13 mouse cellular contexts compared by ENCODE assay signal in genomic region chr1:40180861-40181260, GRCm38 (mm10). TPM values are rescaled to one million over a fixed set of nuclear protein-coding genes. Genes with fewer than 3 reads are reported as not detected.
DNase-seq lines count a peak whose midpoint lies in the region; ATAC-seq and TF ChIP-seq lines count a peak whose summit lies in the region.
"Had no signal": no experiment of that assay in that cellular context is flagged by ENCODE, and none has a peak within 500 bp of the region (broad histone marks: within the 10 kb centered on the region; RNA-seq: fewer than 3 reads in every experiment).

No protein-coding gene starts in this region.

- H3K9ac ChIP-seq in lung, postnatal 0 days (replicated peaks; ENCODE audit: low read depth) = no peak overlapping the region
- H3K9ac ChIP-seq: kidney, embryonic 15.5 days had no signal

- no peak for TF ChIP-seq CTCF in lung, postnatal 0 days (IDR thresholded peaks at IDR 0.05)

- no peak for ATAC-seq in lung, postnatal 0 days
- no peak for ATAC-seq in megakaryocyte-erythroid progenitor cell, adult 5-6 weeks (replicated peaks; ENCODE audit: low FRiP score, low TSS enrichment, poor library complexity, severe bottlenecking)

- no peak for TF ChIP-seq EP300 in lung, postnatal 0 days (IDR thresholded peaks at IDR 0.05)

- no peak overlapping the region for H3K4me3 ChIP-seq in lung, postnatal 0 days (ENCODE audit: low read depth, low read length)
- H3K4me3 ChIP-seq: forebrain, embryonic 10.5 days; kidney, embryonic 15.5 days; left cerebral cortex, adult 2 months; myocyte had no signal

- no peak overlapping the region for H3K27ac ChIP-seq in lung, postnatal 0 days (ENCODE audit: low read length)
- H3K27ac ChIP-seq: forebrain, embryonic 10.5 days; kidney, embryonic 15.5 days; left cerebral cortex, adult 2 months had no signal

- 61% methylated on average over 2 of the region's 2 CpGs for WGBS in lung, postnatal 0 days

- H3K9me3 ChIP-seq in lung, postnatal 0 days (ENCODE audit: low read length) = no peaks in the 10 kb centered on the region
- H3K9me3 ChIP-seq: forebrain, embryonic 10.5 days; kidney, embryonic 15.5 days had no signal

- no peaks in the 10 kb centered on the region for H3K27me3 ChIP-seq in lung, postnatal 0 days (replicated peaks; ENCODE audit: insufficient read depth, low read length)
- H3K27me3 ChIP-seq: kidney, embryonic 15.5 days had no signal

- no peaks in the 10 kb centered on the region for H3K4me1 ChIP-seq in lung, postnatal 0 days (ENCODE audit: insufficient read depth, low read depth, low read length)
- H3K4me1 ChIP-seq: forebrain, embryonic 10.5 days had no signal

- no peaks in the 10 kb centered on the region for H3K36me3 ChIP-seq in lung, postnatal 0 days (ENCODE audit: insufficient read depth, low read length)
- H3K36me3 ChIP-seq: forebrain, embryonic 10.5 days; kidney, embryonic 15.5 days had no signal

- peak; percentile 36 to 45 for DNase-seq in layer of hippocampus, postnatal 10 days (ENCODE audit: low spot score in 2 of 2)
- DNase-seq in layer of hippocampus, adult 9-11 months = no peak
- DNase-seq in adrenal gland, postnatal 25 days = peak; percentile 13
- DNase-seq in gastrocnemius, adult 18-20 months (ENCODE audit: low spot score) = peak; percentile 57
- DNase-seq in lung, postnatal 0 days (ENCODE audit: low spot score) = peak; percentile 20
- no peak for DNase-seq in testis, postnatal 14 days (ENCODE audit: low spot score)
- DNase-seq: right cerebral cortex, postnatal 14 days; thymus, postnatal 25 days had no signal

- no peak overlapping the region for H3K4me2 ChIP-seq in lung, postnatal 0 days (replicated peaks; ENCODE audit: low read depth, low read length)
- H3K4me2 ChIP-seq: kidney, embryonic 15.5 days had no signal

RNA-seq across cellular contexts. Expression of gene Il1r1, which starts 44.0 kb away (rescaled TPM):
- 1 to 10 TPM; 3.3 to 3.4 TPM for total RNA-seq in layer of hippocampus, postnatal 10 days (2021)
- total RNA-seq in adrenal gland, postnatal 25 days (2021) = 3.4 and 3.6 TPM in 2 replicates
- total RNA-seq in gastrocnemius, adult 18-20 months (2021) = 1 to 10 TPM; 2.7 to 3.4 TPM
- 13.5 and 14.1 TPM in 2 replicates for polyA plus RNA-seq in lung, postnatal 0 days (2015; fragmentation: Nextera tagmentation; extraction: Ambion mirVana)
- 0.49 and 2.7 TPM in 2 replicates for total RNA-seq in megakaryocyte-erythroid progenitor cell, adult 5-6 weeks (2014; fragmentation: Nextera tagmentation)
- total RNA-seq in megakaryocyte-erythroid progenitor cell, adult 5-6 weeks (2017) = 1.4 and 3.1 TPM in 2 replicates

Comparison
In these comparisons a context has a peak if more than half of its experiments do, and no peak if none do; other contexts are left out.
1. DNase-seq: peak in layer of hippocampus, postnatal 10 days (2 of 2), adrenal gland, postnatal 25 days (single experiment), gastrocnemius, adult 18-20 months (single experiment) and lung, postnatal 0 days (single experiment); none in layer of hippocampus, adult 9-11 months (single experiment) and testis, postnatal 14 days (single experiment).